Mouse (Mus musculus) hindbrain, postnatal 0 days (tissue): Measurements from ENCODE around the gene Fbxo9. TPM values are rescaled to one million over a fixed set of nuclear protein-coding genes. Genes with fewer than 3 reads are reported as not detected.
A peak's percentile ranks its signal among the peaks of the same experiment; 100 is the strongest.

Experiments
- ATAC-seq: fragments of 200-750 bp; cut with Nextera tagmentation; 2 replicates; pipeline ENCODE4 v1.8.0; 2017; ENCODE audit warnings: mild to moderate bottlenecking, moderate TSS enrichment, moderate library complexity
- DNase-seq: peaks from one replicate; pipeline ENCODE4 v3.0.0-alpha.2; 2015; ENCODE audit warnings: low spot score
- H3K27ac ChIP-seq: fragments of 300-500 bp; sonication (generic); 2 replicates; pipeline ENCODE4 v1.5.1; 2014; ENCODE audit warnings: mild to moderate bottlenecking
- H3K27me3 ChIP-seq: fragments of 300-500 bp; sonication (generic); 2 replicates; pipeline ENCODE4 v1.6.1; 2014; ENCODE audit warnings: low read length, mixed read lengths; ENCODE audit not compliant: insufficient read depth
- H3K36me3 ChIP-seq: fragments of 300-500 bp; sonication (generic); 2 replicates; pipeline ENCODE4 v1.6.1; 2014; ENCODE audit warnings: low read length, mixed read lengths; ENCODE audit not compliant: insufficient read depth
- H3K4me1 ChIP-seq: fragments of 300-500 bp; sonication (generic); 2 replicates; pipeline ENCODE4 v1.6.1; 2014; ENCODE audit warnings: antibody characterized with exemption, low read length, mixed read lengths; ENCODE audit not compliant: insufficient read depth
- H3K4me2 ChIP-seq: fragments of 300-500 bp; sonication (generic); 2 replicates; pipeline ENCODE4 v1.6.1; 2014; ENCODE audit warnings: low read depth, mild to moderate bottlenecking, low read length, moderate library complexity, mixed read lengths
- H3K4me3 ChIP-seq: fragments of 300-500 bp; sonication (generic); 2 replicates; pipeline ENCODE4 v1.5.1; 2014; ENCODE audit warnings: low read length
- H3K9ac ChIP-seq: fragments of 300-500 bp; sonication (generic); replicated peaks from 2 replicates; pipeline ENCODE4 v1.6.1; 2014; ENCODE audit warnings: mild to moderate bottlenecking, low read length, moderate library complexity, mixed read lengths
- H3K9me3 ChIP-seq: fragments of 300-500 bp; sonication (generic); 2 replicates; pipeline ENCODE4 v1.6.1; 2016; ENCODE audit warnings: low read length, mixed read lengths
- CTCF ChIP-seq: IDR thresholded peaks from 2 replicates; pipeline ENCODE4 v1.5.1; 2016; ENCODE audit warnings: antibody characterized with exemption, control low read depth, low read depth
- WGBS: fragments of 180-500 bp; shearing (Covaris S2); extraction: QIAGEN DNeasy Blood & Tissue Kit; methylation state at CpG from one replicate; pipeline ENCODE4 v1.1.7; 2014; 5-methylcytosine and 5-hydroxymethylcytosine counted together
- polyA plus RNA-seq: library from polyadenylated mRNA; unstranded; fragments of >200 nt; fragmentation: Nextera tagmentation; extraction: Ambion mirVana; gene quantifications from 2 replicates; pipeline ENCODE4 v1.2.1, GENCODE M21; 2015
- total RNA-seq: library from RNA; depleted of rRNA; stranded (reverse); fragments of >200 nt; gene quantifications from 2 replicates; pipeline ENCODE4 v1.2.3, GENCODE M21; 2014

Fbxo9 gene
- total and polyA plus RNA-seq, 2 experiments from 2014 or later: 88.9 to 109 TPM

DNA sequence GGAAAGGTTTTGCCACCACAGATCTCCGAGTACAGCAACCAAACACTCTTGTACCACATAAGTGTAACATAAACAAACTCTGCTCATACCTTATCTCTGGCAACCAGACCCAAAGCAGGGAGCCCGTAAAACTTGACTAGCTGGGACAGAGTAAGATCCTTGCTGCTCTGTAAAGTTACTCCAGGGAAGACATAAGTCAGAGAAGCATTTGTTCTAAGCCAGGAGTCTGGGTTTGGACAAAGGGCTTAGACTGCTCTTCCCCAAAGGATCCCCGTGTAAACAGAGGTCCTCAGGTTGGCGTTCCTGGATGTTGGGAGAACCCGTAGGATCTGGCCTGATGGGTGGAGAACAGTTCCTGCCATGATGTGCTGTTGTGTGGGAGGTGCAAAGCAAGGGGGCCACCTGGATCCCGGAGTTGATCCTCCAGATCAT, 3.3 kb downstream of the Fbxo9 start:
- no peak overlapping the region for H3K4me2 ChIP-seq
- H3K27me3 ChIP-seq: no peaks in the 10 kb centered on the region
- H3K27ac ChIP-seq: no peak overlapping the region
- no peak overlapping the region for H3K9ac ChIP-seq
- peaks cover 5% of the 10 kb centered on the region; the same call in 1 of the 2 replicates for H3K4me1 ChIP-seq
- TF ChIP-seq CTCF: no peak
- ATAC-seq: no peak
- DNase-seq: no peak
- peaks cover 6% of the 10 kb centered on the region; the same call in 1 of the 2 replicates for H3K36me3 ChIP-seq
- no peaks in the 10 kb centered on the region for H3K9me3 ChIP-seq
- 87% methylated on average over 6 of the region's 6 CpGs for WGBS
- H3K4me3 ChIP-seq: no peak overlapping the region

DNA sequence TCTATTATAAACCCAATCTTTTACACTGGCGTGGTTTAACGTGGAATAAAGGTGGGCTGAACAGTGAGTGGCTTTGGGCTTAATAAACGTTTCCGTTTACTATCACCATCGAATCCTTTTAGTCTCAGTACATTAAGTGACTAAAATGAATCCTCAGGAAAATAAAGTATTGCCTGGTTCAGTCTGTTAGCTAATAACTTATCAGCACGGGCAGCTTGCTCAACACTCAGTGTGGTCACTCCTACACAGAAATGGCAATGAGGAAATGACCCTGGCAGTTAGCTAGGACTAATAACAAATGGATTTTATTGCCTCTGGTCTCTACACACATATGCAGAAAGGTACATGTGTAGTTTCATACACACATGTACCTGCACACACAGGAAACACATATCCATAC, 3.9 kb downstream of the Fbxo9 start:
- TF ChIP-seq CTCF: no peak
- ATAC-seq: no peak
- H3K9me3 ChIP-seq: no peaks in the 10 kb centered on the region
- peaks cover 11% of the 10 kb centered on the region; the same call in 1 of the 2 replicates for H3K36me3 ChIP-seq
- 91% methylated on average over 6 of the region's 6 CpGs for WGBS
- no peak overlapping the region for H3K27ac ChIP-seq
- H3K4me1 ChIP-seq: peaks cover 5% of the 10 kb centered on the region; the same call in 1 of the 2 replicates
- no peak overlapping the region for H3K9ac ChIP-seq
- no peak overlapping the region for H3K4me2 ChIP-seq
- no peak overlapping the region for H3K4me3 ChIP-seq
- H3K27me3 ChIP-seq: no peaks in the 10 kb centered on the region
- no peak for DNase-seq

DNA sequence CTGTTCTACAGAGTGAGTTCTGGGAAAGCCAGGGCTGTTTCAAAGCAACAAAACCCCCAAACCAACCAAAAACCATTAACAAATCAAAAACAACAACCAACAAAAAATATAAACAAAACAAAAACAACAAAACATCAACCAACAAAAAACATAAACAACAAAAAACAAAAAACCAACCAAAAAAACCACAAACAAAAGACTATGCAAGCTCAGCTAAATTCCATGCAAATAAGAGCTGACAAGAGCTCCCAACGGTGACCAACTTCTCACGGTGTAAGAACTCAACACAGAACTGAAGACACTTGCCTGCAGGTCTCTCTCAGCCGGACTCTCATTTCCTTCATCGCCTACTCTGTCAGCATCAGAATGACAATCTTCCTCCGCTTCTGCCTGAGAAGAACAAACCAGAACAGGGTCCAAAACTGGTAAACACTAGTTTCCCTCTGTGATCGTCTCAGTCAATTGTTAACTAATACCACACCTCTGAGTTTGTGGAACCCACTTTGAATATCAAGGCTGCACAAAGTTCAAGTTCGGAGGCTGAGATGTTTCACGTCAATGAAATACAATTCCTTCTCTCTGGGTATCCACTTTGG, 4.8 kb downstream of the Fbxo9 start:
- Histone ChIP-seq H3K9ac (no peak overlapping the region), H3K4me3 (no peak overlapping the region), H3K36me3 (peaks cover 19% of the 10 kb centered on the region; the same call in 1 of the 2 replicates), H3K4me1 (peaks cover 5% of the 10 kb centered on the region; the same call in 1 of the 2 replicates), H3K4me2 (no peak overlapping the region), H3K27me3 (no peaks in the 10 kb centered on the region), H3K9me3 (no peaks in the 10 kb centered on the region), H3K27ac (no peak overlapping the region)
- no peak for DNase-seq
- no peak for ATAC-seq
- WGBS: 89% methylated on average over 8 of the region's 8 CpGs
- TF ChIP-seq CTCF: no peak

DNA sequence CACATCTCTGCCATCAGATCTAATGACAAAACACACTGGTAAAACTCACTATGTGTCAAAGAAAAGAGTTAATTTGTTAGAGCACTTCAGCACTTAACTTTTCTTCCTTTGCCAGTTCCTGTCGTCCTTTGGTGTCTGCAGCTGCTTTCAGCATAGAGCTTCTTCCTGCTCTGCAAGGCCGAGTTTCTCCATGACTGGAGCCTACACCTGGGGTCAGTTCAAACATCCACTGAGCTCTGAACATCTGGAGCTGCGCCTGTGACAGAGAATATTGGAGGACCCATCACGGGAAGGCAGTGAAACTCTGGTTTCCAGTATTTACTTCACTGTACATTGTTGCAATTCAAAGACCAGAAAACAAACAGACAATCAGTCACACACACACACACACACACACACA, 7.4 kb downstream of the Fbxo9 start:
- Histone ChIP-seq H3K4me3 (no peak overlapping the region), H3K27me3 (no peaks in the 10 kb centered on the region), H3K36me3 (peaks cover 42% of the 10 kb centered on the region), H3K9me3 (no peaks in the 10 kb centered on the region), H3K27ac (no peak overlapping the region), H3K4me2 (no peak overlapping the region), H3K9ac (no peak overlapping the region), H3K4me1 (peaks cover 1% of the 10 kb centered on the region; the same call in 1 of the 2 replicates)
- TF ChIP-seq CTCF: no peak
- 81% methylated on average over 4 of the region's 4 CpGs for WGBS
- ATAC-seq (no peak), DNase-seq (no peak)

DNA sequence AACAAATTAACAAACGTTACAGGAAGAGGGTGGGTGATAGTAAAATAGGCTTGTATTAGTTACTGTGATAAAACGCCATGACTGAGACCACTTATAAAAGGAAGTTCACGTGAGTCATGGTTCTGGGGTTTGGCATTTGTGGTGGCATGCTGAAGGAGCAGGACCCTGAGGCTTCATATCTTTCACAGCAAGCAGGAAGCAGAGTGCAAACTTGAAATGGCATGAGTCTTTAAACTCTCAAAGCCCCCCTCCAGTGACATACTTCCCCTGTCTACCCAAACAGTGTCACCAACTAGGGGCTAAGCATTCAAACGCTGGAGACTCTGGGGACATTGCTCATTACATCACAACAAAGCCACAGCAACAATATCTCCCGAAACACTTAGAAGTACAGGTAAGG, 7.9 kb downstream of the Fbxo9 start:
- peaks cover 46% of the 10 kb centered on the region for H3K36me3 ChIP-seq
- WGBS: 81% methylated on average over 5 of the region's 5 CpGs
- no peak overlapping the region for H3K27ac ChIP-seq
- H3K4me2 ChIP-seq: no peak overlapping the region
- no peak for DNase-seq
- no peaks in the 10 kb centered on the region for H3K27me3 ChIP-seq
- ATAC-seq: no peak
- H3K9me3 ChIP-seq: no peaks in the 10 kb centered on the region
- TF ChIP-seq CTCF: no peak
- no peaks in the 10 kb centered on the region for H3K4me1 ChIP-seq
- H3K9ac ChIP-seq: no peak overlapping the region
- H3K4me3 ChIP-seq: no peak overlapping the region

DNA sequence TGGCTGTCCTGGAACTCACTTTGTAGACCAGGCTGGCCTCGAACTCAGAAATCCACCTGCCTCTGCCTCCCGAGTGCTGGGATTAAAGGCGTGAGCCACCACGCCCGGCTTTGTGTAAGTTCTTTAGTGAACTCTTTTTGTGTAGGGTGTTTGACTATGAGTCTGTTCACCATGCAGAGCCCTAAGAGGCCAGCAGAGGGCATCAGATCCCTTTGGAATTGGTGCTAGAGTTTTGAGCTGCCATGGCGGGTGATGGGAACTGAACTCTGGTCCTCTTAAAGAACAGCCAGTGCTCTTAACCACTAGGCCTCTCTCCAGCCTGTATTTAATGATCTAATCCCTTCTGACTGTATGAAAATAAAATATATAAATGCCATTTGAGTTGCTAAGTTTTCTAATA, 12.5 kb downstream of the Fbxo9 start:
- H3K4me1 ChIP-seq: no peaks in the 10 kb centered on the region
- H3K36me3 ChIP-seq: peaks cover 72% of the 10 kb centered on the region
- H3K9ac ChIP-seq: no peak overlapping the region
- 98% methylated on average over 6 of the region's 6 CpGs for WGBS
- H3K27ac ChIP-seq: no peak overlapping the region
- H3K4me3 ChIP-seq: no peak overlapping the region
- TF ChIP-seq CTCF: peak; percentile 27; the same call in 1 of the 2 replicates
- no peak for ATAC-seq
- DNase-seq: no peak
- no peak overlapping the region for H3K4me2 ChIP-seq
- no peaks in the 10 kb centered on the region for H3K9me3 ChIP-seq
- no peaks in the 10 kb centered on the region for H3K27me3 ChIP-seq

DNA sequence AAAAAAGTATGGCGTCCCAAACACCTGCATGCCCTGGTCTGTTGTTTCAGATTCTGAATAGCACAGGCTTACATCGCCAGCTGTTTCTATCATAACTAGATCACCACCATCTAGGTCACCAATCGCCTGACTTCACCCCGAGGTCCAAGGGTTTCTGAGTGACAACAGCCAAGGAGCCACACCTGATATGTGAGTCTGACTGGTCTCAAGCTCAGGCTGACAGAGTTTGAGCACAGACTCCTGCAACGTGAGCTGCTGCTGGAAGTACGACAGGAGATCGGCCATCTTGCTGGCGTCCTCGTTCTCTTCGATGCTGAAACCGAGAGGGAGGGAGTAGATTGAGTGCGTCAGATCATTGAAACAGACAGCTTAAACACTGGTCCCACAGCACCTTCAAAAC, 13.2 kb downstream of the Fbxo9 start:
- Histone ChIP-seq H3K4me3 (no peak overlapping the region), H3K27ac (no peak overlapping the region), H3K4me2 (no peak overlapping the region), H3K27me3 (no peaks in the 10 kb centered on the region), H3K36me3 (peaks cover 67% of the 10 kb centered on the region), H3K9ac (no peak overlapping the region), H3K9me3 (no peaks in the 10 kb centered on the region), H3K4me1 (no peaks in the 10 kb centered on the region)
- DNase-seq: no peak
- no peak for TF ChIP-seq CTCF
- 94% methylated on average over 12 of the region's 12 CpGs for WGBS
- ATAC-seq: no peak
